Mouse (Mus musculus): Measurements from ENCODE around the gene Dlgap3. TPM values are rescaled to one million over a fixed set of nuclear protein-coding genes. Genes with fewer than 3 reads are reported as not detected.

The Dlgap3 gene
- polyA plus RNA-seq, 2 experiments = 1.1 to 1.4 TPM

- H3K36me3 ChIP-seq (ENCODE audit: control insufficient read depth, insufficient read depth, low read length) = no peaks in the 10 kb centered on the region
- no peak overlapping the region for H3K27ac ChIP-seq (replicated peaks; ENCODE audit: low read depth, low read length)
- no peak overlapping the region for H3K4me2 ChIP-seq (replicated peaks; ENCODE audit: low read depth, low read length, severe bottlenecking)
- WGBS = 84% methylated on average over 5 of the region's 5 CpGs
- no peak overlapping the region for H3K9ac ChIP-seq (ENCODE audit: low read depth, low read length, severe bottlenecking)
- H3K4me3 ChIP-seq (replicated peaks; ENCODE audit: low read length) = no peak overlapping the region
- no peaks in the 10 kb centered on the region for H3K27me3 ChIP-seq (ENCODE audit: control insufficient read depth, insufficient read depth, low read length)
- TF ChIP-seq POLR2A (IDR thresholded peaks at IDR 0.05; ENCODE audit: borderline replicate concordance, extremely low read depth, insufficient read depth, insufficient read length) = no peak
- H3K9me3 ChIP-seq (ENCODE audit: control insufficient read depth, low read length) = no peaks in the 10 kb centered on the region
- DNase-seq (ENCODE audit: low spot score) (no peak), ATAC-seq (ENCODE audit: low FRiP score, low read depth) (no peak)
- H3K4me1 ChIP-seq (ENCODE audit: control insufficient read depth, insufficient read depth, low read length) = no peaks in the 10 kb centered on the region
Measured at GRCm38 (mm10) chr4:127137591-127137990, 31.4 kb upstream of the Dlgap3 start.

- Histone ChIP-seq H3K9me3 (ENCODE audit: control insufficient read depth, low read length) (no peaks in the 10 kb centered on the region), H3K4me1 (ENCODE audit: control insufficient read depth, insufficient read depth, low read length) (no peaks in the 10 kb centered on the region), H3K36me3 (ENCODE audit: control insufficient read depth, insufficient read depth, low read length) (no peaks in the 10 kb centered on the region), H3K4me2 (replicated peaks; ENCODE audit: low read depth, low read length, severe bottlenecking) (no peak overlapping the region), H3K27me3 (ENCODE audit: control insufficient read depth, insufficient read depth, low read length) (no peaks in the 10 kb centered on the region), H3K4me3 (replicated peaks; ENCODE audit: low read length) (no peak overlapping the region), H3K27ac (replicated peaks; ENCODE audit: low read depth, low read length) (no peak overlapping the region), H3K9ac (ENCODE audit: low read depth, low read length, severe bottlenecking) (no peak overlapping the region)
- no peak for ATAC-seq (ENCODE audit: low FRiP score, low read depth)
- WGBS = 46% methylated on average over 6 of the region's 6 CpGs
- DNase-seq (ENCODE audit: low spot score) = no peak
- TF ChIP-seq POLR2A (IDR thresholded peaks at IDR 0.05; ENCODE audit: borderline replicate concordance, extremely low read depth, insufficient read depth, insufficient read length) = no peak
Measured at GRCm38 (mm10) chr4:127138486-127138885, 30.5 kb upstream of the Dlgap3 start.

- TF ChIP-seq POLR2A (IDR thresholded peaks at IDR 0.05; ENCODE audit: borderline replicate concordance, extremely low read depth, insufficient read depth, insufficient read length) = no peak
- Histone ChIP-seq H3K9ac (ENCODE audit: low read depth, low read length, severe bottlenecking) (no peak overlapping the region), H3K27ac (replicated peaks; ENCODE audit: low read depth, low read length) (no peak overlapping the region), H3K27me3 (ENCODE audit: control insufficient read depth, insufficient read depth, low read length) (no peaks in the 10 kb centered on the region), H3K9me3 (ENCODE audit: control insufficient read depth, low read length) (no peaks in the 10 kb centered on the region), H3K36me3 (ENCODE audit: control insufficient read depth, insufficient read depth, low read length) (no peaks in the 10 kb centered on the region), H3K4me2 (replicated peaks; ENCODE audit: low read depth, low read length, severe bottlenecking) (no peak overlapping the region), H3K4me1 (ENCODE audit: control insufficient read depth, insufficient read depth, low read length) (no peaks in the 10 kb centered on the region), H3K4me3 (replicated peaks; ENCODE audit: low read length) (no peak overlapping the region)
- DNase-seq (ENCODE audit: low spot score) = no peak
- WGBS = 83% methylated on average over 13 of the region's 13 CpGs
- ATAC-seq (ENCODE audit: low FRiP score, low read depth) = no peak
Measured at GRCm38 (mm10) chr4:127150031-127150430, 19.0 kb upstream of the Dlgap3 start.

- Histone ChIP-seq H3K27me3 (ENCODE audit: control insufficient read depth, insufficient read depth, low read length) (no peaks in the 10 kb centered on the region), H3K4me1 (ENCODE audit: control insufficient read depth, insufficient read depth, low read length) (no peaks in the 10 kb centered on the region), H3K9ac (ENCODE audit: low read depth, low read length, severe bottlenecking) (no peak overlapping the region), H3K4me3 (replicated peaks; ENCODE audit: low read length) (no peak overlapping the region), H3K9me3 (ENCODE audit: control insufficient read depth, low read length) (no peaks in the 10 kb centered on the region), H3K4me2 (replicated peaks; ENCODE audit: low read depth, low read length, severe bottlenecking) (no peak overlapping the region), H3K36me3 (ENCODE audit: control insufficient read depth, insufficient read depth, low read length) (no peaks in the 10 kb centered on the region), H3K27ac (replicated peaks; ENCODE audit: low read depth, low read length) (no peak overlapping the region)
- no peak for TF ChIP-seq POLR2A (IDR thresholded peaks at IDR 0.05; ENCODE audit: borderline replicate concordance, extremely low read depth, insufficient read depth, insufficient read length)
- ATAC-seq (ENCODE audit: low FRiP score, low read depth) (no peak), DNase-seq (ENCODE audit: low spot score) (no peak)
- 33% methylated on average over 1 of the region's 1 CpGs for WGBS
Measured at GRCm38 (mm10) chr4:127153345-127153744, 15.7 kb upstream of the Dlgap3 start.

- Histone ChIP-seq H3K4me3 (replicated peaks; ENCODE audit: low read length) (no peak overlapping the region), H3K27ac (replicated peaks; ENCODE audit: low read depth, low read length) (no peak overlapping the region), H3K4me2 (replicated peaks; ENCODE audit: low read depth, low read length, severe bottlenecking) (no peak overlapping the region), H3K36me3 (ENCODE audit: control insufficient read depth, insufficient read depth, low read length) (no peaks in the 10 kb centered on the region), H3K9me3 (ENCODE audit: control insufficient read depth, low read length) (no peaks in the 10 kb centered on the region), H3K4me1 (ENCODE audit: control insufficient read depth, insufficient read depth, low read length) (no peaks in the 10 kb centered on the region), H3K27me3 (ENCODE audit: control insufficient read depth, insufficient read depth, low read length) (no peaks in the 10 kb centered on the region; the same call in 1 of the 2 replicates), H3K9ac (ENCODE audit: low read depth, low read length, severe bottlenecking) (no peak overlapping the region)
- ATAC-seq (ENCODE audit: low FRiP score, low read depth) = no peak
- 62% methylated on average over 5 of the region's 5 CpGs for WGBS
- no peak for TF ChIP-seq POLR2A (IDR thresholded peaks at IDR 0.05; ENCODE audit: borderline replicate concordance, extremely low read depth, insufficient read depth, insufficient read length)
- no peak for DNase-seq (ENCODE audit: low spot score)
Measured at GRCm38 (mm10) chr4:127155757-127156156, 13.2 kb upstream of the Dlgap3 start.

GRCm38 (mm10) chr4:127157746-127158145, 11.3 kb upstream of the Dlgap3 start:
- H3K9ac ChIP-seq (ENCODE audit: low read depth, low read length, severe bottlenecking) = no peak overlapping the region
- no peak overlapping the region for H3K27ac ChIP-seq (replicated peaks; ENCODE audit: low read depth, low read length)
- no peak overlapping the region for H3K4me3 ChIP-seq (replicated peaks; ENCODE audit: low read length)
- H3K4me2 ChIP-seq (replicated peaks; ENCODE audit: low read depth, low read length, severe bottlenecking) = no peak overlapping the region
- no peaks in the 10 kb centered on the region; the same call in 1 of the 2 replicates for H3K27me3 ChIP-seq (ENCODE audit: control insufficient read depth, insufficient read depth, low read length)
- WGBS = 71% methylated on average over 4 of the region's 4 CpGs
- no peak for DNase-seq (ENCODE audit: low spot score)
- no peak for ATAC-seq (ENCODE audit: low FRiP score, low read depth)
- H3K4me1 ChIP-seq (ENCODE audit: control insufficient read depth, insufficient read depth, low read length) = no peaks in the 10 kb centered on the region
- no peaks in the 10 kb centered on the region for H3K9me3 ChIP-seq (ENCODE audit: control insufficient read depth, low read length)
- TF ChIP-seq POLR2A (IDR thresholded peaks at IDR 0.05; ENCODE audit: borderline replicate concordance, extremely low read depth, insufficient read depth, insufficient read length) = no peak
- H3K36me3 ChIP-seq (ENCODE audit: control insufficient read depth, insufficient read depth, low read length) = no peaks in the 10 kb centered on the region
